Mouse (Mus musculus): ENCODE data around the gene Eif4ebp2.

Eif4ebp2 gene

DNA sequence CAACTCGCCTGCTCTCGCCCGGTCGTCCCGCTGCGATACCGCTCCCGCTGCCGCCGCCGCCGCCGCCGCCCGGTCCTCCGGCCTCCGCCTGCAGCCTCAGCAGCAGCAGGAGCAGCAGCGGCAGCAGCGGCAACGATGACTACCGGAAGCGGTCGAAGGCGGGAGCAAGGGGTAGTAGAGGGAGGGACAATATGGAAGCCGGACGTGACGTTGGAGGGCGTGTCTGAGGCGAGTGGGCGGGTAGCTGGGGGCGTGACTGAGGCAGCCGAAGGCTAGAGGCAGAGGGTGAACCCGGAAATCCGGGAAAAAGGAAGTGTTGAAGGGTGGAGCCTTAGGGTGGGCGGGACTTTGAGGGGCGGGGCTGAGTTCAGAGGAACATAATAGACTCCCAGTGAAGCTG is at the start of gene Eif4ebp2:
Gene Eif4ebp2, minus strand, starts transcription at position 17 of the 400 bp plus-strand sequence.
- CTCF ChIA-PET = interaction anchor here (0.6 kb wide), 1 partner anchor 196 kb away, joined by 4 read pairs; no protein-coding TSS in a partner anchor

DNA sequence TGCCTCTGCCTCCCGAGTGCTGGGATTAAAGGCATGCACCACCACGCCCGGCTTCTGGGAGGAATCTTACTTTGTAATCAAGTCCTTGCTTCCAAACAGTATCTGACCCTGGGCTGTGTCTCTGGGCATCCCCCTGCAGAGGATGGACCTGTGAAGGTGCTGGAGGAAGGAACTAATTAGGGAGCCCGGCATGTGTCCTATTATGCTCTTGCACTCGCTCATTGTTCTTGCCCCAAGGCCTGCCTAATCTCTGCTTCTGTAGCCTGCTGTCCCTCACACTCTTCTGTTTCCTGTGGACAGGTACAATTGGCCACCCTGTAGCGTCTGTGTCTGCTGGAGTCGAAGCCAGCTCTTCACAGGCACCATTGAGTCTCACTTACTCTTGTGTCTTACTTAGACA is 48.3 kb upstream of the Eif4ebp2 start:
- CTCF ChIA-PET = no interaction called here

DNA sequence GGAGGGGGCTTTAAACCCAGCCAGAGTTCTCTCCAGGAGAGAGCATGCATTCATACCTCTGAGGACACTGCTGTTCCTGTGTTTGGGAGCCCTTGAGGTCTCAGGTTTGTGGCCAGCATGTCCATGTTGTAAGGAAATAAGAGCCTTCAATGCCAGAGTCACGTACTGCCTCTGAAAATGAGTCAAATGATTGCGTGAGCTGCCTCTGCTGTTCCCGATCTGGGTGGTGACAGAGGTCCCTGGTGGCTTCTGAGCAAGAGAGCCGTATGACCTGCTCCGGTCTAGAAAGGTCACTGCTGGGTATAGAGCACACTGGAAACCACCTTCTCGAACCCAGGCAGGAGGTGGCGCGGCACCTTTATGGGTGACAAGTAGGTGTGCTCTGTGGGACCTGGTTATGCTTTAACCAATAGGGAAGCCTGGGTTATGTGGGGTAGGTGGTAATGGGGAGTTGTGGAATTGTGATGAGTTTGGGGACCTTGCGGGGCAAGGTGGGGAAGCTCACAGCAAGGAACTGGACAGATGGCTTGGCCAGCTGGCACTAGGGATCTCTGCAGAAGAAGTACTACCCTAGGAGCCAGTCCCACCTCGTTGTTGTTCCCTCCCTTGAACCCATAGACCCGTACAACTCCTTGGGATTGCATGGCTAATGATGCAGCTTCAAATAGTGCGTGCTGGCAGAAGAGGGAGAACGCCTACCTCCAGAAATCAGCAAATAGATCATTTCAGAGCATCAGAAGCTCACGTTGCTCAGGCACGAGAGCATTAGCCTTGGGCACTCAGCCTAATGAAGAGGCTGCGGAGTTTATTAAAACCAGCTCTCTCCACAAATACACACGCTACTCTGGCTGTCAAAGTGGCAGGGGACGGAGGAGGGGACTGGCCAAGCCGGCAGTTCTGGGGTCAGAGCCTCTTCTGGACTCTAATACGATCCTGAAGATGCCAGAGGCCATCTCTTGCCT is 47.3 kb upstream of the Eif4ebp2 start:
- CTCF ChIA-PET = no interaction called here

DNA sequence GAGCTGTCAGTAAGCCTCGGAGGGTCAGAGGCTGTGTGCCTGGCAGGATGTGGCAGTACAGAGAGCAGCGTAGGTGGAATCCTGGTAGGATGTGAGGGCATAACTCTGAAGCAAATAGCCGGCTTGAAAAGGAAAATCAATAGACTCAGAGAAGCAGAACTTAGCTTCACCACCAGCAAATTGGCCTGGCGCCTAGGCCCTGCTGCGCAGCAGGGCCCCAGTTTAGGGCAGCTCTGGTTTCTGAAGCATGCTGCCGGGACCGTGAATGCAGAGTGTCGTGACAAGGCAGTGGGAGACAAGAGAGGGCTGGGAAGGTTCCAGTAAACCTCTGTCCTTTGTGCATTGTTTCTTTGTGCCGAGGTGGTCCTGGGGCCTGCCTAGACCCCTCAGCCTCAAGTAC is 43.8 kb upstream of the Eif4ebp2 start:
- CTCF ChIA-PET = no interaction called here

DNA sequence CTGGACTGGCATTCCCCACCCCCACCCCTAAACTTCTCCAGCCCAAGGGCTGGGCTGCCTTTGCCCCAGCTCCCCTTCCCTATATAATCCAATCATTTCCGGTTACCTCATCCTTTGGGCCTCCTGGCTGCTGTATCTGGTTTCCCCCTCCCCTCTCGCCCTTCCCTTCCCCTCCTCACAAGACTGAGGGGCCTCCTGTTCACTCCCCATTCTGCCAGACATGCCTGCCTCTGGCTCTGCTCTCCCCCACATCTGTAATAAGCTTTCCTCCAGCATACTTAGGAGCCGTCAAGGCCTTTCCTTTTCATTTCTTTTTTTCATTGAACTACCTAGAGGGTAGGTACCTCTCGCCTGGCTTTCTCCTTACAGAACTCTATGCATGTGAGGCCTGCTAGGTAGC is 43.0 kb upstream of the Eif4ebp2 start:
- CTCF ChIA-PET = no interaction called here

DNA sequence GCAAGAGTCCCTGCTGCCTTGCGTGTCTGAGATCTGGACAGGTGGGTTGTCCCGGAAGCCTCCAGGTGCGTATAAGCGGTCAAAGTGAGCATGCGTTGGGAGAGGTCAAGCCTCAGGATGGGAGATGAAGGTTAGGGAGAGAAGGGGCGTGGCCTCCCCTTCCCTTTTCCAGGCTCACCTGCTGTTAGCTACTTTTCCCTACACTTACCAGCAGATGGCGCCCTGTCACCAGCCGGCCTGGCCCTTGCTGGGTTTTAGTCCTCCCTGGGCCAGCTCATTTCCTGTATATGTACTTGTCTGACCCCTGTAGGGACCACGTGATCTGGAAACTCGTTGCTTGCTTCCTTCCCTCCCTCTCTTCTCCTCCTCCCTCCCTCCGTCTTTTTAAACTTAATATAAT is 39.6 kb upstream of the Eif4ebp2 start:
- CTCF ChIA-PET = interaction anchor here (0.5 to 0.9 kb wide), 2 partner anchors 43 to 260 kb away, joined by 4 to 15 read pairs; no protein-coding TSS in a partner anchor

DNA sequence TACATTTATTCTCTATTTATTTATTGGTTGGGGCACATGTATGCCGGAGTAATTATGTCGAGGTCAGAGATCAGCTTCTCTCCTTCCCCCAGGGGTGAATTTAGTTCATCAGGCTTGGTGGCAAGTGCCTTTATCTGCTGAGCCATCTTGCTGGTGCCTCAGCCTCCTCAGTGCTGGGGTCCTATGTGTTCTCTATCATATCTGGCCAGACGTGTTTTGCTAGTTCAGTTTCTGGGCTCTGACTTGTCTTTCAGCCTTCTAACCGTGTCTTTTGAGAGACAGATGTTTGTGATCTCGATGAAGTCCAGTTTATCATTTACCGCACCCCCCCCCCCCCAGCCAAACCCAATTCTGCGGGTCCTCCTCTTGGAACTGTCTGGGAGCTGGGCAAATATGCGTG is 39.1 kb upstream of the Eif4ebp2 start:
- CTCF ChIA-PET = interaction anchor here (0.5 to 0.9 kb wide), 3 partner anchors 44 to 261 kb away, joined by 3 to 15 read pairs (median 4); no protein-coding TSS in a partner anchor

DNA sequence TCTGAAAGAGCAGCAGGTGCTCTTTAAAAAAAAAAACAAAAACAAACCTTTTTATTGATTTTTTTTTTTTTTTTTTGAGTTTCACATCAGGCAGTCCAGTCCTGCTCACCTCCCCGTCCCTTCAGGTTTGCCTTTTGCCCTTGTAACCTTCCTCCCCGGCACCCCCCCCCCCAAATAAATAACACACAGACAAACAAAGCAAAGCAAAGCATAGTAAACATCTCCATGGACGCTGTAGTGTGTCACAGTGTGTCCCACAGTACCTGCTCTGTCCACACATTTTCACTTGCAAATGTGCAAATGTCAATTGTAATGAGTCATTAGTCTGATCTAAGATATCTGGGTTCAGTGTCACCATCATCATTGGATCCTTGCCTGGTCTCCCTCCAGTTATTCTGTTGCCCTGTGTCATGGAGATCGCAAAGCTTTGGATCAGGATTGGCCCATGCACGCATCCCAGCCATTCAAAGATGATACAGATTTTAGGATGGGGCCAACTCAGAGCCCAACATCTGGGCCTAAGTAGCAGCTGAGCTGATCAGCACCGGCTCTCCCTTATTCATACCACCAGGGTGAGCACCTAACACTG is 36.2 kb upstream of the Eif4ebp2 start:
- CTCF ChIA-PET = interaction anchor here (0.8 kb wide), 1 partner anchor 830 kb away, joined by 15 read pairs; no protein-coding TSS in a partner anchor

DNA sequence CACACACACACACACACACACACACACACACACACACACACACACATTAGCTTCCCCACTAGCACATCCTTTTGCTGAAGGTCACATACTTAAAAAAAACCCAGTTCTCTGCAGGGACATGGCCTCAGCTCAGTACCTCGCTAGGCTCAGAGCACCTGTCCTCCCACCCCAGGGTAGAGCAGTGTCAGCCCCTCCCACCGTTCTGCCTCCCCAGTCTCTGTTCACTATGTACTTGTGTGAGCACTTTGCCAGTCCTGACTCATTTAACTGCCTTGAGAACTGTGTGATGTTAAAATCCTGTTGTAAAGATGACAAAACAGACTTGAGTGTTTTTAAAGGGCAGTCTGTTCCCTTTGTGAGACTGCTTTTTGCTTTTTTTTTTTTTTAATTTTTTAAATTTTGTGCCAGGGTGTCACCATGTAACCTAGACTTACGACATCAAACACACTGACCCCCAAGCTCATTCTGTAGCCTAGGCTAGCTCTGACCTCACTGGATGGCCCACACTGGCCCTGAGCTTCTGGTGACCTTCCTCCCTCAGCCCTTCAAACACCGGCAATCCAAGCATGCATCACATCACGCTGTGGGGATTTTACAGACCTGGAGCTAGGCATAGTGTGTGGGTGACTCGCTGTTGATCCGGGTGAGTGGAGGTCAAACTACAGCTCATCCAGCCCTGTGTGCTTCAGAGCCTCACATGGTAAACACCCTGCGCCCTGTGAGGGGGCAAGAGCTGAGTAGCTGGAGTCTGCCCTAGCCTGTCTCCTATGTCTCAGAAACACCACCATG is 34.3 kb upstream of the Eif4ebp2 start:
- CTCF ChIA-PET = no interaction called here

DNA sequence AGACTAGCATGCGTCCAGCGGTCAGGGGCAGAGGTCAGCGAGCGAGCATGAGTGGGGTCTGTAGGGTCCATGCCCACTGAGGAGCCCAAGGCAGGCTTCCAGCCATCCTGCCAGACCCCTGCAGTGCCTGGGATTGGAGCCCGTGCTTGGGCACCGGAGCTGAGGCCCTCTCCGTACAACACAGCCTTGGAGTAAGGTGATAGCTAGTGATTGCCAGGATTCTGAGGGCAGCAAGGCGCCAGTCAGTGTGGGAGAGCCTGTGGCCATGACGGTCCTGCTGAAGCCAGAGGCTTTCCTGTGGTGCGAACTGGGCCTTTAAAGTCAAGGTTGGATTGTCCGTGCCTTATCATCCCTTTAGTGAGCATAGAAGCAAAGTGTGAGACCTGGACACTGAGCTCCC is 32.3 kb upstream of the Eif4ebp2 start:
- CTCF ChIA-PET = interaction anchor here (0.7 kb wide), 1 partner anchor 12 kb away, joined by 6 read pairs; no protein-coding TSS in a partner anchor

DNA sequence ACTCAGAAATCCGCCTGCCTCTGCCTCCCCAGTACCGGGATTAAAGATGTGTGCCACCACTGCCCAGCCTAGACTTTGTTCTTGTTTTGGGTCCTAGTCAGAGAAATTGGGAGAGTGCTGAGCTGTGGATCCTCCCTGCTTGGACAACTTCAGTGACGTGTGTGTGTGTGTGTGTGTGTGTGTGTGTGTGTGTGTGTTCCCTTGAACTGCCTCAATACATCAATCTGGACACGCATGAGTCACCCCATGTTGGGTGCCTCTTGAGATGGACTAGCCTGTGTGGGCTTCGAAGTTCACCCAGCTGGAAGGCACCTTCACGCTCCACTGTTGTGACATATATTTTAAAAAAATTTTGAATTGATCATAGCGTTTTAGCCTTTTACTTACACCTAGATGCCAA is 30.3 kb upstream of the Eif4ebp2 start:
- CTCF ChIA-PET = no interaction called here

DNA sequence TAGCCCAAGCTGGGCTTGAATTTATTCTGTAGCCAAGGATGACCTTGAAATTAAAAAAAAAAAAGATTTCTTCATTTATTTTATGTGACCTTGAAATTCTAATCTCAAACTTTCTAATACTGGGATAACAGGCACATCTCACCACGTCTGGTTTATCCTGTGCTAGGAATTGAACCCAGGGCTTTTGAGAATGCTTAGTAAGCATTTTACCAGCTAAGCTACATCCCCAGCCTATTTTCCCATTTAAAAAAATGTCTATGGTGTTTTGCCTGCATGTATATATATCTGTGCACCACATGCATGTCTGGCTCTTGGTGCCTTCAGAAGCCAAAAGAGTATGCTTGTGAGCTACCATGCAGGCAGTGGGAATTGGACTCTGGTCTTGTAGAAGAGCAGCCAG is 28.0 kb upstream of the Eif4ebp2 start:
- CTCF ChIA-PET = no interaction called here

DNA sequence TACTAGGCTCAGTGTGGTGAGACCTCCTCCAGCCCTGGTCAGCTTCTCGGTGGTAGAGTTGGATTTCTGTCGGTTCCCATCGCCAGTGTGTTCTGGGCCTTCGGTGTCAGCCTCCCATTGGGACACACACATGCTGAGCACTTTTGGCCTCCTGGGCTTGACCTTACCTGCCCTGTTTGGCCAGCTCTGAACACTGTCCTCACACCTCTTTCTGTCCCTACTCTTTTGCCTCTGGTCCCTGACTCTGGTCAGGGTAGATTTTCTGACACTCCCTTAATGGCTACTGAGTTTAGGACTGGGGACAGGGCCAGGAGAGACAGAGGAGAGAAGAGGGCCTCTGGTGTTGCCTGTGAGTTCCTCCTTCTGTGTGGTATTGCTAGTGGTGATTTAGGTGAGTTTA is 27.5 kb upstream of the Eif4ebp2 start:
- CTCF ChIA-PET = no interaction called here

DNA sequence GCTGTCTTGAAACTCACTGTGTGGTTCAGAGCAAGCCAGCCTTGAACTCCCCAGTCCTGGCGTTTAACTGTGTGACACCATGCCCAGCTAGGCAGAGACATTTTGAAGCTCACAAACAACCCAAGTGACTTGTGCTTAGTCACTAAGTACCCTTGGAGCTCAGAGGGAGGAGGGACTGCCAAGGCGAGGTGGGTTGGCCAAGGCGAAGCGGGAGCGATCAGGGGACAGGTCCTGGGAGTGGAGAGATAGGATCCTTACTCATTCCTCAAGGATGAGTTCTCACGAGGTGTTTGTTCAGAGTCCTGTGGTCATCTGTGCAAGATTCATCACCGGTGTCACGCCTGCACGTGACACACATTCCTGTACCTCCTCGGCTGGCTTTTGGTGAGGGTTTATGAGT is 27.0 kb upstream of the Eif4ebp2 start:
- CTCF ChIA-PET = no interaction called here

DNA sequence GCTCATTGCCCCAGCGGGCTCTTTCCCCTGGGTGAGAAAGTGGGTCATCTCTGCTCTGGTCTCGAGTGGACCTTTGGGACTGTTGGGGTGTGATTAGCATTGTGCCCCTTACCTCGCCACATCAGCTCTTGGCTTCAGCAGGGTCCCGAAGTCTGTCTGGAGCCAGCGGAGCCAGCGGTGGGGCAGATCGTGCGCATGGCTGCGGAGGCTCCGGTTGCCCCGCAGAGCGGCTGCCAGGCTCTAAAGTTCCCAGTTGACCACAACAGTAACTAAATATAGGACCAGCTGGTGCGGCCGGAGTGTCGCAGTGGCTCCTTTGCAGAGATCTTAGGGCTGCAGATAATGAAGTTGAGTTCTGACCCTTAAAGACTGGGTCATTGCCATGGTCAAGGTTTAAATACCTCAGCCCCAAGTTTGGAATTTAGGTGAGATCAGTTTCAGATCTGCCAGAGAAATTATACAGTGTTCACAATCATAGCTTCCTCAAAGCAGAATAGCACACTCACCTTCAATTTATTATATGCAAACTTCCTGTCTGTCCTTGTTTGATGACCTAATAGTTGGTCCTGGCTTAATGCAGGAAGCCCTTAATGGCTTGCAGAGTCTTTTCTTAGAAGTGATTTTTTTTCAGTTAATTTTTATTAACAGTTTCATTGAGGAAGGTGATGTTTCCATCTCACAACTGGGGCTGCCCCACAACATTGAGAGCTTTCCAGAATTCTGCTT is 24.1 kb upstream of the Eif4ebp2 start:
- CTCF ChIA-PET = no interaction called here

DNA sequence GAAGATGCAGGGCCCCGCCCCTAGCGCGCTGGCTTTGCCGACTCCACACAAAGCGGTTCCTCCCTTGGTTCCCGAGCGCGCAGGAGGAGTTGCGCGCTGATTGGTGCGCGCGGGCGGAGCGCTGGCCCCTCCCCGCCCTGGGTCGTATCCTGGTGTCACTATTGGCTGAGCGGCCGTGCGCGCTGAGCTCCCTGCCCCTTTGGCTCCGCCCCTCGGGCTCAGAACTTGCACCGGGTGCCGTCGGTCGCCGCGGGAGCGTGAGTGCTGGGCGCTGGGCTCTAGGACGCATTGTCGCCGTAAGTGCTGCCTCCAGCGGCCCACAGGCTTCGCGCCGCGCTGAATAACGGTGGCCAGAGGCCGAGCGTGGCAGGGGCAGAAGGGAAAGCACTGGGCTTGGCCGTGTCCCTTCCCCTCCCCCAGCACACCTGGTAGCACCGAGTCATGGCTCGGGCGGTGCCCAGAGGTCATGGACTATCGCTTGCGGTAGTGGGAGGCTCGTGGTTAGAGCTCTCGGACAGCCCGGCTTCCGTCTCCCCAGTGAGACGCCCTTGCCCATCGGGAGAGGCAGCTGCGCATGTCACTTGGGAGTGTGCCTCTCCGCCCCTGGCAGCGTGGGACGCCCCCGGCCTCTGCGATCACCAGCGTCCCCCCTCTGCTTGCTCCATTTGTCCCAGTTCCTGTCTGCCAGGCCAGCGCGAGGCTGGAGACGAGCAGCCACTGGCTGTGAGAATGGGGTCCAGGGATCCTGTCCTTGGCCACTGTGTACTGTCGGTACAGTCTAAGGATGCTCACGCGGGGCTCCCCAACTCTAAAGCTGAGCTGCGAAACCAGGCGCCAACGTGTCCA is 23.4 kb upstream of the Eif4ebp2 start, which contains the start of gene Lrrc20:
Gene Lrrc20, plus strand, starts transcription at position 208 of the 846 bp plus-strand sequence.
- CTCF ChIA-PET = no interaction called here

DNA sequence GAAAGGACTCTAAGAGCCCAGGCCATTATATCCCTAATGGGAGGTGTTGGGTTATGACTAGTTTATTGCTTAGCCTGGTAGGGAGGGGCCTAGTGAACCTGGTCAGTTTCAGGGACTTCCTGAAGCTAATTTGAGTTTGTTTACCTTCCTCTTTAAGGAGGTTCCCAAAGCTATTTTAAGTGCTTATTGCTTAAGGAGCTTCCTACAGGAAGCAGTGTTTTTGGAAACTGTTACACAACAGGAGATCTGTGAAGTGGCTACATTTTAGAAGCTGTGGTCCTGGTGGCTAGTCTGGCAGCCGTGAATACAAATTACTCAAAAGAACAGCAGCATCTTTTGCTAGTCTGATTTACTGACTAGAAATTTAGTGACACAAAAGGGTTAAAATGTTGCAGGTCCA is 21.9 kb upstream of the Eif4ebp2 start:
- CTCF ChIA-PET = interaction anchor here (0.7 kb wide), 1 partner anchor 222 kb away, joined by 11 read pairs; no protein-coding TSS in a partner anchor

DNA sequence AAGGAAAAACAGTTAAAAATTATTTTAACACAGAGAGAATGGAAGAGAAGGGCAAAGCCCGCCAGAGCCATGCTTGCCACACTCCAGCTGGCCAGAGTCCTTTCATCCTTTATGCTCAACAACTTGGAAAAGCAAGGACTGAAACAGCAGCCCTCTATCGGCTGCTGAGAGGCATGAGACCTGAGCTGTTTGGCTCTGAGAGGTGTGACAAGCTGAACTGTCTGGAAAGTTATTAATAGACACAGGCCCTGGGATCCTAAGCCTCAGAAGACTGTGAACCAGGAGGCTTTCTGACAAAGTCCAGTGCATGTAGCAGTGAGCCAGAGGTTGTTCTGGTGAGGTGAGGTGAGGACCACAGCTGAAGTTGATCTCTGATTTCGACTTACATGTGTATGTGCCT is 21.2 kb upstream of the Eif4ebp2 start:
- CTCF ChIA-PET = interaction anchor here (0.6 kb wide), 1 partner anchor 1096 kb away, joined by 16 read pairs; no protein-coding TSS in a partner anchor

DNA sequence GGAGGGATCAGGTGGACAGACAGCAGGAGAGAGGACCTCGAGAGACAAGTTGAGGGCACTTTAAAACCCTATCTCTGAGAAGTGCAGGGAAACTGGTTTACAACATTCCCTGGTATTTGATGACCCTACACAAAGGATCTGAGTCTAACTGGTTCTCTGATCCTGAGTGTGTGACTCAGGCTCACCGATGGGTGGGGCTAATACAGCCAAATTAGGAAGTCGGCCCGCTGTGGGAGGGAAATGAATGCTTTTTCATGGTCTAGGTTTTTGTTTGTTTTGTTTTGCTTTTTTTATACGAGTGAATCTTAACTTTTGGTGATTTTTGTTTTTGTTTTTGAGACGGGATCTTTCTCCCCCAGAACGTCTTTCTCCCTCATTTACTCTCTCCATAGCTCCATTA is 16.4 kb upstream of the Eif4ebp2 start:
- CTCF ChIA-PET = no interaction called here

DNA sequence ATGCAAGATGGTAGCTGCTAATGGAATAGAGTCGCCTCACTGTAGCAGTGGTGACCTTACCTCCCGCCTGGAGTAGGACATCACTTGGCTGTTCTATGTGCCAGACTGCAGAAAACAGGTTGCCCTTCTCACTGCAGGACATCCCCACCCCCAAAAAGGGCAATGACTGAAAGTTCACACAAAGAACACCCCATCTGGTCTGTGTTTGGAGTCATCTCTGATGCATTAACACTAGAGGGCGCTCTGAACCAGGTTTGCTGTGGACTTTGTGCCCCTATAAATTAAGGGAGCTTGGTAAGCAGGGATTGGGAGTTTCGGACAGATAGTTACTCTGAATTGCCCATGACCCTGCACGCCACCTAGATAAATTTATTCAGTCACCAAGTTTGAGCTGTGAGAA is 14.4 kb upstream of the Eif4ebp2 start:
- CTCF ChIA-PET = no interaction called here
